Mouse (Mus musculus) heart, postnatal 0 days (tissue): ENCODE results near the gene Mcoln3.

ENCODE experiments used
- CTCF ChIP-seq: IDR thresholded peaks from 2 replicates; pipeline ENCODE4 v1.5.1; 2016; ENCODE audit warnings: antibody characterized with exemption, control low read depth, low read depth
- EP300 ChIP-seq: IDR thresholded peaks from 2 replicates; pipeline ENCODE4 v1.6.1; 2016; ENCODE audit warnings: antibody characterized with exemption, low read depth

DNA sequence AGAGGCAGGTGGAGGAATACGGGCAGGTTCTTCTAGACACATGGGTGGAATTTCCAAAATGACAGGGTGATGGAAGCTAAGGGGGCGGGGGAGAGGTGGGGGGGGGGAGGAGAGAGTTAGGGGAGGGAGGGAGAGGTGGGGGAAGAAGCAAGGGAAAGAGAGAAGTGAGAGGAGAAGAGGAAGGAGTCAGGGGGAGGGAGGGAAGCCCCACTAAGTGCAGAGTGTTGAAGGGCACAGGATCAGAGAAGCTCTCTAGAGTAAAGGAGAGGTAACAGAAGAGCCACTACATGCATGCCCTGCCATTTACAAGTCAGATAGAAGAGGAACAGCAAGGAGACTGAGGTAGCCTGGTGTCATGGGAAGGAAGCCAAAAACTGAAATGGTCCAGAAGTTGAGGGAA is 39.6 kb downstream of the Mcoln3 start:
- TF ChIP-seq CTCF (no peak), EP300 (no peak)
